12 mouse cellular contexts compared by ENCODE assay signal in the genomic region with DNA sequence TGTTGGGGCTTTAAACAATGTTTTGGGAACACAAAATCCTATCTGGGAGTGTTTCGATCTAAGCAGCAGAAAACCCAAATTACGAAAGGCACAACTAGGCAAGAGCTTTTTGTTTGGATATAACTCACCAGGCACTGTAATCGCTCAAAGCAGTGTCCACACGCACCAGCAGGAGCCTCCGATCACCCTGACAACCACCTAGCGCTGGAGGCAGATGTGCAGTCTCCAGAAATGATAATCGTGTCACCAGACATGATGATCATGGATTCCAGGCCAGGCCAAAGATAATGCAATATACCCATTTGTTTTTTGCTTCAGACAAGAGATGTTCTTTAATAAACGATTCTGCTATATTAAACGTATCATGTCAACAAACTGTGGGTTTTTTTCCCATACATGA.
"Had no signal": no experiment of that assay in that cellular context is flagged by ENCODE, and none has a peak within 500 bp of the region (broad histone marks: within the 10 kb centered on the region; RNA-seq: fewer than 3 reads in every experiment).

No protein-coding gene starts in this region.

- H3K4me3 ChIP-seq: layer of hippocampus, adult 2 months; limb, embryonic 13.5 days; midbrain, embryonic 12.5 days had no signal

- H3K9ac ChIP-seq: limb, embryonic 13.5 days; midbrain, embryonic 12.5 days had no signal

- H3K4me2 ChIP-seq: limb, embryonic 13.5 days; midbrain, embryonic 12.5 days had no signal

- ATAC-seq: midbrain, embryonic 16.5 days had no signal

- H3K36me3 ChIP-seq: limb, embryonic 13.5 days; midbrain, embryonic 12.5 days had no signal

- H3K9me3 ChIP-seq: limb, embryonic 13.5 days; midbrain, embryonic 12.5 days had no signal

- DNase-seq: kidney, adult 11 months; kidney, adult 9 months; kidney, postnatal 4 days; left cerebral cortex, postnatal 4 days; lung, adult 18-20 months; thymus, postnatal 4 days had no signal

- H3K27ac ChIP-seq: kidney, postnatal 0 days; layer of hippocampus, adult 2 months; limb, embryonic 13.5 days; midbrain, embryonic 12.5 days; stomach, postnatal 0 days had no signal
